Mouse (Mus musculus) ES-Bruce4 (cell line): ENCODE results near the gene Cnep1r1.

ENCODE experiments used
- CTCF ChIP-seq: IDR thresholded peaks from one replicate; pipeline ENCODE4 v1.8.1; 2011; ENCODE audit warnings: low read depth, low read length
- POLR2A ChIP-seq: IDR thresholded peaks from one replicate; pipeline ENCODE4 v1.8.1; 2011; ENCODE audit warnings: low read length; ENCODE audit not compliant: insufficient read depth

DNA sequence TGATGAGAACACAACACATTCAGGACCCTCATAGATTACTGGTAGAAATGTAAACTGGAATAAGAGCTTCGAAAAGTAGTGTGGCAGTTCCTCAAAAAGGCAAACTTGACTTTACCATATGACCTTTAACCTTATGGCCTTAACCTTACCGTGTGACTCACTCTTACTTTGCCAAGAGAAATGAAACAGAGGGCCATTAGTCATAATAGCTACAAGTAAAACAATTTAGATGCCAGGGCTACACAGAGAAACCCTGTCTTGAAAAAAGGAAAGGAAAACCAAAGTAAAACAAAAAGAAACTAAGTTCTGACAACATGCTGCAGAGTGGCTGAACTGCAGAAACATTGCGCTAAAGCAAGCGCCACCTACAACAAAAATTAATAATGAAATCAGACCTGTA, 19.7 kb upstream of the Cnep1r1 start:
- TF ChIP-seq POLR2A: no peak
- no peak for TF ChIP-seq CTCF
